Mouse (Mus musculus): ENCODE results near the gene Cacna2d2.

DNA sequence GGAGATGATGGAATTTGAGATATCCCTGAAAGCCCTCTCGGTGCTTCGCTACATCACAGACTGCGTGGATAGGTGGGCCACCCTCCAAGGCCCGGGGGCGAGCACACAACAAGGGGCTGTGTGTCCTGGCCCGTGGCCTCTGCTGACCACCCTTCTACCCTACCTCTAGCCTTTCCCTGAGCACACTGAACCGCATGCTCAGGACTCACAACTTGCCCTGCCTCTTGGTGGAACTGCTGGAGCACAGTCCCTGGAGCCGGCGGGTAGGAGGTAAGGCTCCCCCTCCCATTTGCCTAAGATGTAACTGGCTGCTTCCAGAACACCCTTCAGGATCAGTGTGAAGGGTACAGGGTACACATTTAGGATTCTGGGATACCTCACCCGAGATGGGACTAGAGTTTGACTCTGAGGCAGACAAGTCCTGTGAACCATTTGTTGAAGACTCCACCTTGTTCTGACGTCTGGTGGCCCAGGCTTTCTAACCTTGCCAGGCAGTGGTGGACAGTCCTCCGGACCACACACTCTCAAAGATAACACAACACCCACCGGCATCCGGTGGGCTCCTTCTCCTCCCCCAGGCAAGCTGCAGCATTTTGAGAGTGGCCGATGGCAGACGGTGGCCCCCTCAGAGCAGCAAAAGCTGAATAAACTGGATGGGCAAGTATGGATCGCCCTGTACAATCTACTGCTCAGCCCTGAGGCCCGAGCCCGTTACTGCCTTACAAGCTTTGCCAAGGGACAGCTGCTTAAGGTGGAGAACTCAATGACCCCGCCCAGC lies 150.1 kb downstream of the Cacna2d2 start:
- TF ChIP-seq CTCF (IDR thresholded peaks at IDR 0.05; ENCODE audit: low read depth, low read length) (no peak), POLR2A (IDR thresholded peaks at IDR 0.05; ENCODE audit: extremely low read depth, insufficient read depth, low read length) (no peak)
